Mouse (Mus musculus) megakaryocyte, embryonic 14.5 days (primary cell): ENCODE data around the gene Oaz3.

Experiments
- FLI1 ChIP-seq: IDR thresholded peaks from 2 replicates; pipeline ENCODE4 v1.6.1; 2012; ENCODE audit warnings: low read length, inconsistent platforms, mixed read lengths
- GATA1 ChIP-seq: IDR thresholded peaks from 3 replicates; pipeline ENCODE4 v1.6.1; 2012; ENCODE audit warnings: mixed read lengths, low read length, inconsistent platforms, borderline replicate concordance

- TF ChIP-seq GATA1 (no peak), FLI1 (no peak)
Measured at GRCm38 (mm10) chr3:94463926-94464578, 20.3 kb upstream of the Oaz3 start.
